Mouse (Mus musculus) layer of hippocampus, adult 18-20 months (tissue): ENCODE measurements at regions not wholly inside any gene's neighbourhood (a gene's known extent, or its start where the extent isn't known, plus 50 kb on each side); places are given as distances from the start of the nearest gene placed in this dataset.

Experiments used
- DNase-seq, 2 experiments: peaks; one replicate each; pipeline ENCODE4 v3.0.0; 2022; ENCODE audit warnings: low spot score in 2 of 2

GRCm38 (mm10) chr5:119739386-119739785 is 68.9 kb downstream of the Tbx3 start:
- DNase-seq, result no peak

GRCm38 (mm10) chr5:119741116-119741515 is 70.6 kb downstream of the Tbx3 start:
- peak; percentile 26 to 59 for DNase-seq

- no peak for DNase-seq
Measured at GRCm38 (mm10) chr5:119743733-119744132, 73.3 kb downstream of the Tbx3 start.

- peak in 1 of 2 experiments; percentile 1 for DNase-seq
Measured at GRCm38 (mm10) chr5:119747038-119747437, 76.6 kb downstream of the Tbx3 start.

- DNase-seq, result no peak
Measured at GRCm38 (mm10) chr5:119748667-119749066, 78.2 kb downstream of the Tbx3 start.

GRCm38 (mm10) chr5:119749153-119749552 is 78.7 kb downstream of the Tbx3 start:
- no peak for DNase-seq

- DNase-seq, result no peak
Measured at GRCm38 (mm10) chr5:119755782-119756181, 76.7 kb upstream of the Tbx5 start.

- DNase-seq, result no peak
Measured at GRCm38 (mm10) chr5:119758880-119759279, 73.6 kb upstream of the Tbx5 start.

GRCm38 (mm10) chr5:119762102-119762501 is 70.4 kb upstream of the Tbx5 start:
- DNase-seq, result no peak

- no peak for DNase-seq
Measured at GRCm38 (mm10) chr5:119763337-119763736, 69.1 kb upstream of the Tbx5 start.

GRCm38 (mm10) chr5:119766372-119766771 is 66.1 kb upstream of the Tbx5 start:
- DNase-seq, result no peak

GRCm38 (mm10) chr5:119770951-119771350 is 61.5 kb upstream of the Tbx5 start:
- no peak for DNase-seq

- no peak for DNase-seq
Measured at GRCm38 (mm10) chr5:119776106-119776887, 56.2 kb upstream of the Tbx5 start.

- DNase-seq, result peak in 1 of 2 experiments; percentile 69
Measured at GRCm38 (mm10) chr5:119777836-119778235, 54.6 kb upstream of the Tbx5 start.

GRCm38 (mm10) chr5:119781375-119781774 is 51.1 kb upstream of the Tbx5 start:
- DNase-seq, result no peak
